Mouse (Mus musculus) thymus, adult 2 months (tissue): Measurements from ENCODE around the gene Abcc9.

Experiments
- CTCF ChIP-seq: fragments of 200-500 bp; IDR thresholded peaks from 2 replicates; pipeline ENCODE4 v1.5.1; 2012; ENCODE audit warnings: mild to moderate bottlenecking, control low read depth, low read length, moderate library complexity, borderline replicate concordance; ENCODE audit not compliant: control insufficient read depth, poor library complexity, insufficient read depth; ENCODE audit errors: extremely low read depth
- POLR2A ChIP-seq: fragments of 200-500 bp; IDR thresholded peaks from 2 replicates; pipeline ENCODE4 v1.6.1; 2012; ENCODE audit warnings: mild to moderate bottlenecking, low read length, control low read depth, moderate library complexity; ENCODE audit not compliant: control insufficient read depth, poor library complexity, insufficient read depth; ENCODE audit errors: extremely low read depth

DNA sequence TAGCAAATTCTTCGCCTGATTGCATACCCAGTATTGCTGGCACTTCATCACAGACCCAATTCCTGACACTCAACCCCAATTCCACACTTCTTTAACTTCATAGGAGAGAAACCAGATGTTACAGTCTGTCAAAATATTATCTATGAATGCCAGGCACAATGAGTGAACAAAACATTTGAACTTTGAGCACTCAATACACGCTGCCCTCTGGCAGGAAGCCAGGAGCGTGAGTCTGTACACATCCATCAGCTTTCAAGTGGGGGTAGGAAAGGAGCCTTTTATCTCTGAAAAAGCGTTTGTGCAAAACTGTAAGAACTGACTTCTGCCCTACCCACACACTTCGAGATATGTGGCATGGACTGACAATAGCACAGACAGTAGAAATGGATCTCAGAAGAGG, 134.7 kb downstream of the Abcc9 start:
- no peak for TF ChIP-seq POLR2A
- TF ChIP-seq CTCF, result no peak
